Mouse (Mus musculus): ENCODE results near the gene Rps13. TPM values are rescaled to one million over a fixed set of nuclear protein-coding genes. Genes with fewer than 3 reads are reported as not detected.

The Rps13 gene
- polyA plus RNA-seq, 1 experiment = 185 TPM

GRCm38 (mm10) chr7:116298851-116299250 lies 35.1 kb downstream of the Rps13 start:
- TF ChIP-seq CTCF (IDR thresholded peaks at IDR 0.05; ENCODE audit: borderline replicate concordance, control insufficient read depth, extremely low read depth, insufficient read depth, low read length, poor library complexity) = no peak
- no peak for TF ChIP-seq POLR2A (IDR thresholded peaks at IDR 0.05; ENCODE audit: control insufficient read depth, extremely low read depth, insufficient read depth, low read length, poor library complexity)

GRCm38 (mm10) chr7:116298389-116298788 lies 35.6 kb downstream of the Rps13 start:
- TF ChIP-seq POLR2A (IDR thresholded peaks at IDR 0.05; ENCODE audit: control insufficient read depth, extremely low read depth, insufficient read depth, low read length, poor library complexity) (no peak), CTCF (IDR thresholded peaks at IDR 0.05; ENCODE audit: borderline replicate concordance, control insufficient read depth, extremely low read depth, insufficient read depth, low read length, poor library complexity) (no peak)
- WGBS = 86% methylated on average over 10 of the region's 10 CpGs
- Histone ChIP-seq H3K4me3 (ENCODE audit: control insufficient read depth, insufficient read depth, low read length) (no peak overlapping the region), H3K27me3 (ENCODE audit: control insufficient read depth, insufficient read depth, low read length) (no peaks in the 10 kb centered on the region), H3K4me1 (replicated peaks; ENCODE audit: control insufficient read depth, insufficient read depth, low read length) (peaks cover 6% of the 10 kb centered on the region; the same call in 1 of the 2 replicates), H3K36me3 (ENCODE audit: control insufficient read depth, insufficient read depth, low read length) (no peaks in the 10 kb centered on the region), H3K27ac (ENCODE audit: control insufficient read depth, insufficient read depth, low read length) (no peak overlapping the region)
- no peak for DNase-seq

More at GRCm38 (mm10) chr7:116298851-116299250, 35.1 kb downstream of the Rps13 start:
- DNase-seq = no peak
- H3K36me3 ChIP-seq (ENCODE audit: control insufficient read depth, insufficient read depth, low read length) = no peaks in the 10 kb centered on the region
- 83% methylated on average over 2 of the region's 2 CpGs for WGBS
- peaks cover 6% of the 10 kb centered on the region; the same call in 1 of the 2 replicates for H3K4me1 ChIP-seq (replicated peaks; ENCODE audit: control insufficient read depth, insufficient read depth, low read length)
- no peak overlapping the region for H3K27ac ChIP-seq (ENCODE audit: control insufficient read depth, insufficient read depth, low read length)
- no peak overlapping the region for H3K4me3 ChIP-seq (ENCODE audit: control insufficient read depth, insufficient read depth, low read length)
- no peaks in the 10 kb centered on the region for H3K27me3 ChIP-seq (ENCODE audit: control insufficient read depth, insufficient read depth, low read length)

GRCm38 (mm10) chr7:116294961-116295360 lies 39.0 kb downstream of the Rps13 start:
- peak; percentile 14 for DNase-seq
- Histone ChIP-seq H3K27me3 (ENCODE audit: control insufficient read depth, insufficient read depth, low read length) (no peaks in the 10 kb centered on the region), H3K36me3 (ENCODE audit: control insufficient read depth, insufficient read depth, low read length) (no peaks in the 10 kb centered on the region), H3K4me3 (ENCODE audit: control insufficient read depth, insufficient read depth, low read length) (no peak overlapping the region), H3K4me1 (replicated peaks; ENCODE audit: control insufficient read depth, insufficient read depth, low read length) (peaks cover 6% of the 10 kb centered on the region; the same call in 1 of the 2 replicates), H3K27ac (ENCODE audit: control insufficient read depth, insufficient read depth, low read length) (no peak overlapping the region)
- TF ChIP-seq POLR2A (IDR thresholded peaks at IDR 0.05; ENCODE audit: control insufficient read depth, extremely low read depth, insufficient read depth, low read length, poor library complexity) (no peak), CTCF (IDR thresholded peaks at IDR 0.05; ENCODE audit: borderline replicate concordance, control insufficient read depth, extremely low read depth, insufficient read depth, low read length, poor library complexity) (no peak)
- WGBS = 33% methylated on average over 3 of the region's 3 CpGs

GRCm38 (mm10) chr7:116292377-116292776 lies 41.6 kb downstream of the Rps13 start:
- no peaks in the 10 kb centered on the region for H3K36me3 ChIP-seq (ENCODE audit: control insufficient read depth, insufficient read depth, low read length)
- no peak for DNase-seq
- TF ChIP-seq POLR2A (IDR thresholded peaks at IDR 0.05; ENCODE audit: control insufficient read depth, extremely low read depth, insufficient read depth, low read length, poor library complexity) (no peak), CTCF (IDR thresholded peaks at IDR 0.05; ENCODE audit: borderline replicate concordance, control insufficient read depth, extremely low read depth, insufficient read depth, low read length, poor library complexity) (no peak)

GRCm38 (mm10) chr7:116290559-116290958 lies 43.4 kb downstream of the Rps13 start:
- DNase-seq = no peak
- Histone ChIP-seq H3K27ac (ENCODE audit: control insufficient read depth, insufficient read depth, low read length) (no peak overlapping the region), H3K4me3 (ENCODE audit: control insufficient read depth, insufficient read depth, low read length) (no peak overlapping the region), H3K27me3 (ENCODE audit: control insufficient read depth, insufficient read depth, low read length) (no peaks in the 10 kb centered on the region), H3K4me1 (replicated peaks; ENCODE audit: control insufficient read depth, insufficient read depth, low read length) (peaks cover 6% of the 10 kb centered on the region; the same call in 1 of the 2 replicates), H3K36me3 (ENCODE audit: control insufficient read depth, insufficient read depth, low read length) (no peaks in the 10 kb centered on the region)
- TF ChIP-seq CTCF (IDR thresholded peaks at IDR 0.05; ENCODE audit: borderline replicate concordance, control insufficient read depth, extremely low read depth, insufficient read depth, low read length, poor library complexity) (no peak), POLR2A (IDR thresholded peaks at IDR 0.05; ENCODE audit: control insufficient read depth, extremely low read depth, insufficient read depth, low read length, poor library complexity) (no peak)
- 94% methylated on average over 1 of the region's 1 CpGs for WGBS

More at GRCm38 (mm10) chr7:116292377-116292776, 41.6 kb downstream of the Rps13 start:
- Histone ChIP-seq H3K27ac (ENCODE audit: control insufficient read depth, insufficient read depth, low read length) (no peak overlapping the region), H3K27me3 (ENCODE audit: control insufficient read depth, insufficient read depth, low read length) (no peaks in the 10 kb centered on the region), H3K4me1 (replicated peaks; ENCODE audit: control insufficient read depth, insufficient read depth, low read length) (peaks cover 6% of the 10 kb centered on the region; the same call in 1 of the 2 replicates), H3K4me3 (ENCODE audit: control insufficient read depth, insufficient read depth, low read length) (no peak overlapping the region)
- 91% methylated on average over 5 of the region's 5 CpGs for WGBS

GRCm38 (mm10) chr7:116288996-116289395 lies 45.0 kb downstream of the Rps13 start:
- no peak for DNase-seq
- H3K4me1 ChIP-seq (replicated peaks; ENCODE audit: control insufficient read depth, insufficient read depth, low read length) = no peaks in the 10 kb centered on the region
- 93% methylated on average over 3 of the region's 3 CpGs for WGBS
- H3K27ac ChIP-seq (ENCODE audit: control insufficient read depth, insufficient read depth, low read length) = no peak overlapping the region
- H3K4me3 ChIP-seq (ENCODE audit: control insufficient read depth, insufficient read depth, low read length) = no peak overlapping the region
- no peaks in the 10 kb centered on the region for H3K27me3 ChIP-seq (ENCODE audit: control insufficient read depth, insufficient read depth, low read length)
- no peaks in the 10 kb centered on the region for H3K36me3 ChIP-seq (ENCODE audit: control insufficient read depth, insufficient read depth, low read length)
- TF ChIP-seq CTCF (IDR thresholded peaks at IDR 0.05; ENCODE audit: borderline replicate concordance, control insufficient read depth, extremely low read depth, insufficient read depth, low read length, poor library complexity) (no peak), POLR2A (IDR thresholded peaks at IDR 0.05; ENCODE audit: control insufficient read depth, extremely low read depth, insufficient read depth, low read length, poor library complexity) (no peak)

GRCm38 (mm10) chr7:116287959-116288358 lies 46.0 kb downstream of the Rps13 start:
- 93% methylated on average over 5 of the region's 5 CpGs for WGBS

More at GRCm38 (mm10) chr7:116287959-116288358, 46.0 kb downstream of the Rps13 start:
- H3K27me3 ChIP-seq (ENCODE audit: control insufficient read depth, insufficient read depth, low read length) = no peaks in the 10 kb centered on the region
- no peak for DNase-seq
- no peak overlapping the region for H3K27ac ChIP-seq (ENCODE audit: control insufficient read depth, insufficient read depth, low read length)
- no peak overlapping the region for H3K4me3 ChIP-seq (ENCODE audit: control insufficient read depth, insufficient read depth, low read length)
- H3K4me1 ChIP-seq (replicated peaks; ENCODE audit: control insufficient read depth, insufficient read depth, low read length) = no peaks in the 10 kb centered on the region
- H3K36me3 ChIP-seq (ENCODE audit: control insufficient read depth, insufficient read depth, low read length) = no peaks in the 10 kb centered on the region
- no peak for TF ChIP-seq CTCF (IDR thresholded peaks at IDR 0.05; ENCODE audit: borderline replicate concordance, control insufficient read depth, extremely low read depth, insufficient read depth, low read length, poor library complexity)
- TF ChIP-seq POLR2A (IDR thresholded peaks at IDR 0.05; ENCODE audit: control insufficient read depth, extremely low read depth, insufficient read depth, low read length, poor library complexity) = no peak

Measured in thymus, adult 2 months (tissue).